Mouse (Mus musculus) embryo, embryonic 9.5 days (tissue): ENCODE results near the gene Wars.
"Not testable (repeated sequence)": the region's sequence is repeated elsewhere in the genome, so short reads cannot be mapped to it uniquely, and the experiment has no call there.

Experiments used
- DNase-seq: peaks from one replicate; pipeline ENCODE4 v3.0.0-alpha.2; 2017; ENCODE audit errors: extremely low spot score

Gene Wars

DNA sequence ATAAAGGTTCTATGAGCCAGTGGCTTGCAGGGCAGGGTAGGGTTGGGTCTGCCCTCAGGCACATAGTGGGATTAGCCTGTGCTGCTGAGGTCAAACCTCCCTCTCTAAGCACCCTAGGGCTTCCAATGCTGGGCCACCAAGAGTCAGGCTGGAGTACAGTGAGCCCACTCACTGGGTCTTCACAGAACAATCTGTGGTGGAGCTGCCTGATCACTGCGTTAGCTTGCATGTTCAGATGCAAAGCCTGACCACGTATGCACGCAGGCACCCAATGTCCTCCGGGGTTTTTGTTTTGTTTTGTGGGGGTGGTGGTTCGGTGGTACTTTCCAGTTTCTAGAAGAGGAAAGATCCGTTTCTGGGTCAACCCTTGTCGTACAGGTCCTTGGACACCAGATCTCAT is 36.9 kb downstream of the Wars start:
- no peak for DNase-seq

- no peak for DNase-seq
Measured at GRCm38 (mm10) chr12:108856186-108856585, 37.8 kb downstream of the Wars start.

- DNase-seq, result no peak
Measured at GRCm38 (mm10) chr12:108855081-108855480, 38.9 kb downstream of the Wars start.

DNA sequence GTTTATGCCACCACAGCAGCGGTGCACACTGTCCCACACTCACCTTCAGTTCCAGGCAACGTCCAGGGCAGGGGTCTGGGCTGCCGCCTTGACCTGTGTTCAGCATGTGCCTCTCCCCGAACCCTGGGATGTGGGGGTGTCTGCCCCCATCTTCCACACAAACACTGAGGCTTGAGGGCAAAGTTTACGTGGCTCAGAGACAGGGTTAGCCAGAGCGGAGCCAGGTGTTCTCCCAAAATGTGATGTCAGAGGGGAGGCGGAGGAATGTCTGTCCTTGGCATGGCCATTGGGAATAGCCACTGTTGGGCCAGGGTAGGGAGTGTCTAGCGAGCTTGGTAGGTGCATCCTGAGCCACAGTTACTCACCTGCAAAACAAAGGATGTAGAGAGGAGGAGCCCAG is 41.2 kb downstream of the Wars start:
- DNase-seq, result no peak

DNA sequence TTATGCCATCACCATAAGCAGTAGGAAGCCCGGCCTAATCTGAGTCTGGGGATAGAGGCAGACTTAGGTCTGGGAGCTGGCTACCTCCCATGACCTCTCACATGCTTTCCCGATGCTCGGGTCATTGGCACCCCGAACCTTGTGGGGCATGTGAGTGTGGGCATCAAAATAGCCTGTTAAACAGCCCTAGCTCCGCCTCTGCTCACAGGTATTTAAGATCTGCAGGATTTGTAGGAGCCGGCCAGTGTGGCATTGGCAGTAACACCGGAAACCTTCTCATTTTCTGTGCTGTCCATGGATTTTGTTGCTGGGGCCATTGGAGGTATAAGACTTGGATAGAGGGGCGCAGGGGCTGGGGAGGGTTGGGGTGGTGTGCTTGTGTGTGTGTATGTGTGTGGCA is 43.1 kb downstream of the Wars start:
- DNase-seq, result no peak

- DNase-seq, result no peak
Measured at GRCm38 (mm10) chr12:108850129-108850528, 43.8 kb downstream of the Wars start.

DNA sequence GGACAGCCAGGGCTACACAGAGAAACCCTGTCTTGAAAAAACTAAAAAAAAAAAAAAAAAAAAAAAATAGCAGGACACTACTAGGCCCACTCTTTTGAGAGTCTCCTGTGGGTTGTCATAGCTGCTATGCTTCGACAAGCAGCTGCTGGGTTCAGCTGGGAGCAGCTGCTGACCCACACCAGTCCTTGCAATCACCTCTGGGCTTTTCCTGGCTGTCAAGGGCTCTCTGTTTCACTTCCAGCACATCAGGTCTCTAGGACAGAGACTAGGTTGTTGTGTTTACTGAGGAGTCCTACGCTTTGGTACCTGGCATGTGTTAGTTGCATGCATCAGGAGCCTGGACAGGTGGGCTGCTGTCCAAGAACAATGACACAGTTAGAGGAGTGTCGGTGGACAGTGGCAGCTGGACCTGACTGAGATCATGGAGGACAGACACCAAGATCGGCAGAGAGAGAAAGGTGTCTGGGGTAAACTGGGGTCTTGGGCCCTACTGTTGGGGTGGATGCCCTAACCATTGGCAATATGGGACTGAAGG is 44.4 kb downstream of the Wars start:
- DNase-seq, result no peak

- DNase-seq, result not testable (repeated sequence)
Measured at GRCm38 (mm10) chr12:108848033-108848432, 45.9 kb downstream of the Wars start.

GRCm38 (mm10) chr12:108842663-108843062 is 51.3 kb downstream of the Wars start:
- DNase-seq, result no peak

DNA sequence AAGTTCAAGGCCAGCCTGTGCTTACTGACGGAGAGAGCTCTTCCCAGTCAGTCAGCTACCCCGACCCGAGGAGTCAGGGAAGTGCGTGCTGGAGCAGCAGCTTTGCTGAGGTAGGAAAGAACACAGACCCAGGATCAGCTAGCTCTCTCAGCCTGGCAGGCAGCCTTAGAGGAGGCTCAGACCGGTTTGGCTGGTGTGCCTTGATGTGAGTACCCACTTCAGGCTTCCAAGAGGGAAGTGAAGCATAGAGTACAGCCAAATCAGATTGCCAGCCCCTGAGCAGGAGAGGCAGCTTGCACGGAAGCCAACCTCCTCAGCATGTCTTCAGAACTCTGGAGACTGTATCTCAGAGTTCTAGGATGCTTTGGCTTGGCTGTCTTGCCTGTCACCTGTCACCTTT is 52.8 kb downstream of the Wars start:
- DNase-seq, result no peak

DNA sequence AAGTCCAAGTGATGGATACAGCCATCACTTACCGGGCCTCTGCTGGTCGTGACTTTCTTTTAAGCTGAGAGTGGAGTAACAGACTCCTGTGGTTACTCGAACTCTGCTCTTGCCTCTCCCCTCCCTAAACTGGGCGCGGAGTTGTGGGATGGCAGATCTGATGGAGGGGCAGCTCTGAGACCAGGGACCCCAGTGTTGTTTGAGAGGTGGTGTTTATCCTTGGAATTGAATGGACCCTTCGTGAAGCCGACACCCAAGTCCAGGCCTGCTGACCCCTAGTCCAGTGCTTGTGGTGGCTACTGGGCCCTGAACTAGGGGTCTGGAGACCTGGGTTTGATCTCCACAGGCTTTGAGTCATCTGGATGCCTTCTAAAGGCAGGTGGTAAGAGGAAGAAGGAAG is 57.3 kb downstream of the Wars start:
- no peak for DNase-seq

GRCm38 (mm10) chr12:108835840-108836409 is 58.0 kb downstream of the Wars start, which contains the start of the genes Slc25a29 and Slc25a47:
Slc25a29 (minus strand) TSS chr12:108835883.
Slc25a47 (plus strand) TSS chr12:108836046.
- DNase-seq, result peak; percentile 95

DNA sequence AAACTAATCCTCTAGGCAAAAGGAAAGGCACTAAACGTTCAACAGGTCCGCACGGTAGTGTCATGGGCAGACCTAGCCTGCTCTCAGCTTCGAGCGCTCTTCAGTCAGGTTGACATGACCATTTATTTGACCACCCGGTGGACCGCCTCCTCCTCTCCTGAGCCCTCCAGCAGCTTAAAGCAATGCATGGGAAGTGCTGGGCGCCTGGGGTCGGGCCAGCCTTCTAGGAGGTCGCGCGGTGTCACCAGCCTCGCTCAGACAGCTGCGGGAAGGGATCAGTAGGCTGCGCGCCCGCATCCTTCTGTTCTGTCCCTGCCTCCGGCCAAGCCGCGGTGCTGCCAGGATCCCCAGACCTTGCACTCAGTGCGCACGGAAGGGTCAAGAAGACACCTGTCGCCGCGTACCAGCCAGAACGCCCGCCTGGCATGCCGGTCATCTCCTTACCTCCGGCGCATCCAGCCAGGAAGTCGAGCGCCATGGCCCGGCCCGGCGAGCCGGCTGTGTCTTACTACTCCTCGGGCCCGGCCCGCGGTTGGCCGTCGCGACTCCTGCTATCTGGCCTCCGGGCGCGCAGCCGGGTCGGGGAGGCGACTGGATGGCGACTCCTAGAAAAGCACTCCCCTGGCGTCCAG is 58.6 kb downstream of the Wars start:
- DNase-seq, result no peak

DNA sequence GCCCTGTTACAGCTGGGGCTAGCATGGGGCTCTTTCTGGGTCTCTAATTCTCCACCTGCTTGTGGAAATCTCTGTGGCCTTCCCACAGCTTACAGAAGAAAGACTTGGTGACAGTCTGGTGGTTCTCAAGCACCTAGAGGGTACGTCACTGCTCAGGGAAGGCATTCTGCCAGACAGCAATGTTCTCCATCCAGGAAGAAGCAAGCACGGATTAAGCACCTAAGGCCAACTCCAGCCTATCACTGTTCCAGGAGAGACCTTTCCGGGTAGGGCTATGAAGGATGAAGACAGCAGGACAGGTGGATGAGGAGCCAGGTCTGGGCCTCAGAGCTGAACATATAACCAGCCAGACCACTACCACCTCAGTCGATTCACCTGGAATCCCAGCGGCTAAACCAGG is 59.2 kb downstream of the Wars start:
- no peak for DNase-seq

GRCm38 (mm10) chr12:108834337-108834736 is 59.6 kb downstream of the Wars start:
- DNase-seq, result no peak

GRCm38 (mm10) chr12:108833408-108833807 is 60.6 kb downstream of the Wars start:
- DNase-seq, result no peak

GRCm38 (mm10) chr12:108832851-108833250 is 61.1 kb downstream of the Wars start:
- no peak for DNase-seq

GRCm38 (mm10) chr12:108831966-108832643 is 61.9 kb downstream of the Wars start:
- no peak for DNase-seq

DNA sequence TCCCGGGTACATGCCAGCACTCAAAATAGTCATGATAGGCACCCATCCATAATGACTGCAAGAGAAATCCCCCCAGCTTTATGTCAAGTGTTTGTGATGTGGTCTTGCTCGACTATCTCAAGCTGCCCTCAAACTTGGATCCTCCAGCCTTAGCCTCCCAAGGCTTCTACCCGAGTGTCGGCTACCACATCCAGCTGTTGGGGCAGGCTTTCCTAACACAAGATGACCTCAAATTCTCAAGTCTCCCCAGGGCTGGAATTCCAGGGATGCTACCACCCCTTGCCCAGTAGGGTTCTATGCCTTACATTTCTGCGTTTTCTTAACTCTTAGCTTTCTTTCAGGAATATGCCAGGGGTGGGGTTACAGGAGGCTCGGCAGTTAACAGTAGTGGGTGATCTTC is 63.6 kb downstream of the Wars start:
- DNase-seq, result no peak

- DNase-seq, result no peak
Measured at GRCm38 (mm10) chr12:108829636-108830035, 64.3 kb downstream of the Wars start.

DNA sequence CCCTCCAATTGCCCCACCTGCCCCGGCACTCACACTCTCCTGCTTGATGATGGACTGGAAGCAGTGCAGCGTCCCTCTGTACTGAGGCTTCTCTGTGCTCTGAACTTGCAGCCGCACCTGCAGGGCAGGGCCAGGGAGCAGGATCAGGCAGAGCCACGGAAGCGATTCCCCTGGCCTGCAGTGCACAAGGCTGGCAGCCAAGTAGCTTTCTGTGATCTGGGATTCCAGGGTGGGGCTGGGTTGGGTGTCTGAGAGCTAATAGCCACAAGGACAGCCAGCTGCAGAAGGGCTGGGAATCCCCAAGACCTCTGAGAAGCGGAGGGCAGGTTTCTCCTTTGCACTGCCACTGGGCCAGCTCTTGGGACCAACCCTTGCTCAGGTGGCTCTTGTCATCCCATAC is 66.3 kb downstream of the Wars start:
- DNase-seq, result no peak

DNA sequence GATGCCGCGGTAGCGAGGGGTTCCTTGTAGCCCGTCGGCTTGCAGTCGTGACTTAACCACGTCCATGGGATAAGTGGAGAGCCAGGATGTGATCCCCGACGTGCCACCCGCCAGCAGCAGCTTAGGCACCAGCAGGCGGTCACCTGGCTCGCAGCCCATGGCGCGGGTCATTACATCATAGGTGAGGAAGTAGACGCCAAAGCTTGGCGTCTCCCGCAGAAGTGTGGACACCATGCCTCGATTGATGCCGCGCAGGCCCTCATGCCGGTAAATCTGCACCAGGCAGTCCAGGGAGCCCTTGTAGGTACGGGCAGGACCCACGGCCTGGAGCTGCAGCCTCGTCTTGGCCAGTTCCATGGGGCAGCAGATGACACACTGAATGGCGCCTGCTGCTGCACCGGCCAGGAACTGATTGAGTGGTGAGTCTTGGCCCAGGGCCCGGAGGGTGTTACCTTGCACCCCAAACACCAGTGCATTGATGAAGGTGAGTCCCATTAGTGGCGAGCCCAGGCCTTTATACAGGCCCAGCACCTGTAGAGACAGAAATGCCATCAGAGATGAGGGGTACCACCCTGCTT is 66.9 kb downstream of the Wars start:
- no peak for DNase-seq
